Mouse (Mus musculus): ENCODE results near the gene Cxcl14. TPM values are rescaled to one million over a fixed set of nuclear protein-coding genes. Genes with fewer than 3 reads are reported as not detected.
A peak's percentile ranks its signal among the peaks of the same experiment; 100 is the strongest.

Gene Cxcl14
- polyA plus RNA-seq, 1 experiment: 29.8 TPM

GRCm38 (mm10) chr13:56295586-56295942, 787 bp downstream of the Cxcl14 start:
- no peak for DNase-seq (ENCODE audit: low read depth, low spot score)
- WGBS: 8% methylated on average over 13 of the region's 13 CpGs

GRCm38 (mm10) chr13:56294908-56295307, 1.4 kb downstream of the Cxcl14 start:
- 19% methylated on average over 10 of the region's 10 CpGs for WGBS
- no peak for DNase-seq (ENCODE audit: low read depth, low spot score)

- no peak for DNase-seq (ENCODE audit: low read depth, low spot score)
- WGBS: 80% methylated on average over 6 of the region's 6 CpGs
Measured at GRCm38 (mm10) chr13:56289998-56290397, 6.4 kb downstream of the Cxcl14 start.

- no peak for DNase-seq (ENCODE audit: low read depth, low spot score)
- WGBS: 73% methylated on average over 11 of the region's 11 CpGs
Measured at GRCm38 (mm10) chr13:56289261-56289660, 7.1 kb downstream of the Cxcl14 start.

- no peak for DNase-seq (ENCODE audit: low read depth, low spot score)
- 34% methylated on average over 4 of the region's 4 CpGs for WGBS
Measured at GRCm38 (mm10) chr13:56288601-56289000, 7.8 kb downstream of the Cxcl14 start.

GRCm38 (mm10) chr13:56287091-56287490, 9.3 kb downstream of the Cxcl14 start:
- DNase-seq (ENCODE audit: low read depth, low spot score): no peak
- 85% methylated on average over 9 of the region's 9 CpGs for WGBS

GRCm38 (mm10) chr13:56283321-56283720, 13.0 kb downstream of the Cxcl14 start:
- WGBS: 93% methylated on average over 13 of the region's 13 CpGs
- no peak for DNase-seq (ENCODE audit: low read depth, low spot score)

GRCm38 (mm10) chr13:56280356-56280755, 16.0 kb downstream of the Cxcl14 start:
- no peak for DNase-seq (ENCODE audit: low read depth, low spot score)
- WGBS: 76% methylated on average over 6 of the region's 6 CpGs

- WGBS: 12% methylated on average over 8 of the region's 8 CpGs
- DNase-seq (ENCODE audit: low read depth, low spot score): peak; percentile 29
Measured at GRCm38 (mm10) chr13:56279439-56279838, 16.9 kb downstream of the Cxcl14 start.

- no peak for DNase-seq (ENCODE audit: low read depth, low spot score)
- WGBS: 30% methylated on average over 2 of the region's 2 CpGs
Measured at GRCm38 (mm10) chr13:56275171-56275570, 21.2 kb downstream of the Cxcl14 start.

- no peak for DNase-seq (ENCODE audit: low read depth, low spot score)
- 55% methylated on average over 13 of the region's 13 CpGs for WGBS
Measured at GRCm38 (mm10) chr13:56270124-56270523, 26.2 kb downstream of the Cxcl14 start.

- no peak for DNase-seq (ENCODE audit: low read depth, low spot score)
- WGBS: 86% methylated on average over 4 of the region's 4 CpGs
Measured at GRCm38 (mm10) chr13:56267396-56267795, 29.0 kb downstream of the Cxcl14 start.

GRCm38 (mm10) chr13:56266435-56266834, 29.9 kb downstream of the Cxcl14 start:
- DNase-seq (ENCODE audit: low read depth, low spot score): no peak
- 35% methylated on average over 8 of the region's 8 CpGs for WGBS

GRCm38 (mm10) chr13:56265661-56266060, 30.7 kb downstream of the Cxcl14 start:
- 57% methylated on average over 5 of the region's 5 CpGs for WGBS
- no peak for DNase-seq (ENCODE audit: low read depth, low spot score)

- no peak for DNase-seq (ENCODE audit: low read depth, low spot score)
- WGBS: 48% methylated on average over 4 of the region's 4 CpGs
Measured at GRCm38 (mm10) chr13:56262269-56262668, 34.1 kb downstream of the Cxcl14 start.

GRCm38 (mm10) chr13:56260344-56260780, 36.0 kb downstream of the Cxcl14 start:
- WGBS: 5% methylated on average over 17 of the region's 17 CpGs
- DNase-seq (ENCODE audit: low read depth, low spot score): no peak

GRCm38 (mm10) chr13:56259926-56260250, 36.5 kb downstream of the Cxcl14 start:
- 3% methylated on average over 5 of the region's 5 CpGs for WGBS
- no peak for DNase-seq (ENCODE audit: low read depth, low spot score)

GRCm38 (mm10) chr13:56259021-56259925, 37.1 kb downstream of the Cxcl14 start:
- 2% methylated on average over 55 of the region's 55 CpGs for WGBS
- no peak for DNase-seq (ENCODE audit: low read depth, low spot score)

- WGBS: 3% methylated on average over 52 of the region's 52 CpGs
- no peak for DNase-seq (ENCODE audit: low read depth, low spot score)
Measured at GRCm38 (mm10) chr13:56258196-56259020, 37.9 kb downstream of the Cxcl14 start.

GRCm38 (mm10) chr13:56257469-56258153, 38.7 kb downstream of the Cxcl14 start:
- 14% methylated on average over 12 of the region's 12 CpGs for WGBS

More at GRCm38 (mm10) chr13:56257469-56258153, 38.7 kb downstream of the Cxcl14 start:
- no peak for DNase-seq (ENCODE audit: low read depth, low spot score)

Data from large intestine, adult 2 months (tissue).